Mouse (Mus musculus): ENCODE measurements around the gene Iqschfp.

Iqschfp gene

DNA sequence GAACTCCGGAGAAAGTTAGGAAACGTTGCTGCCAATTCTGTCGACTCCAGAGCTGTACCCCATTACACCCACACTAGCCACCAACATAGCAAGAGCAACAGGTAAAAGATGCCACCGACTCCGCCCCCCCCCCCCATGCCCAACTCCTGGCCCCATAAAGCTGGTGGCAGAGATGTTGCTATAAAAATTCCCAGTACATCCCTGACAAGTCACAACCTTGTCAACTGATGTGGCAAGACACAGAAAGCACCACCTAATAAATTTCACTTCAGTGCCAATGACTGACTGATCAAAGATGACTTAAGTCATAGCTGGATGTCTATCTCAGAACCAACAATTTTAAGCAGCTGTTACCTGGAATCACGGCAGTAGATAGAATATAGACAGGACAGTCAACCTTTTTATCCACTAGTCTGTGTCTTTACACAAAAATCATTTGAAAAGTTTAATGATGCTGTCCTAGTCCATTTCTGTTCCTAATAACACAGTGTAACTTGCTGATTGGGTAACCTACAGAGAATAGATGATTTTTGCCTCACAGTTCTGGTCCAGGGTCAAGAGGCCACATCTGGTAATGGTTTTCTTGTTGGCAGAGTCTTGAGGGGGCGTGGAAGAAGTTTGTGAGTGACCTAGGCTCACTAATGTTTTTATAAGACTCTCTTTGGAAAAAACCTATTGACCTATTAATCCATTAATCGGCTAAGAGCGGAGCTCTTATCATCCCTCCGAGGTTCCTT, 561.9 kb downstream of the Iqschfp start:
- no peak for DNase-seq

GRCm38 (mm10) chr3:68466643-68467042, 574.6 kb downstream of the Iqschfp start:
- DNase-seq: no peak

- no peak for DNase-seq
Measured at GRCm38 (mm10) chr3:68467941-68468687, 576.1 kb downstream of the Iqschfp start.

DNA sequence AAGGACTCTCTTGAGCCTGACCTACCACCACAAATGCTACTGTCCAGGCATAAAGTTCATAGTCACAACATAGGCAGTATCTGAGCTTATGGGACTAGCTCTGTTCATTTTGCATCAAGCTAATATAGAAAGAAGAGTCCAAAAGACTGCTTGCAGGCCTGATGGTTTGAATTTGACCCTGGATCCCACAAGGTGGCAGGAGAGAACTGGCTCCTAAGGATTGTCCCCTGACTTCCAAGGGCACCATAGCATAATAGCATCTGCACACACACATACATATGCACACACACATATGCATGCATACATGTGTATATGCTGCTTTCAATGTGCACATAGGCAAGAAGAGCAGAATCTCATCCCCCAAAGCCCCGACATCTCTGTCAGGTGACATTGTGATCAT, 577.6 kb downstream of the Iqschfp start:
- no peak for DNase-seq

DNA sequence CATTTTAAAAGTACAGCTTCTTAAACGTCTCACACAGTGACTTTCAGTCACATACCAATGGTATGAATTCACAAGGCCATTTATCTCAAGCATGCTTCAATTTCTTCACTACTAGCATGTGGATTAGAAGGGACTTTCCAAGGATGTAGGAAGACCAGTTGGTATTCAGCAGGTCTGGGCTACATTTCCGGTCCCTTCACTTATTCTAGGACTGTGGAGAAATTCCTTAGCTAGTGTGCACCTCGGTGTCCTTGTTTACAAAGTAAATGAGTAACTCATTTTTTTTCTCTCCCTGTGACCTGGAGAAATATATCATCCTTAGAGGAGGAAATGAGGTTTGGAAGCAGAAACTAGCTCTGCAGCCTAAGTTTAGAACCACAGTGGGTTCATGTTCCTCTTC, 578.0 kb downstream of the Iqschfp start:
- DNase-seq: no peak

DNA sequence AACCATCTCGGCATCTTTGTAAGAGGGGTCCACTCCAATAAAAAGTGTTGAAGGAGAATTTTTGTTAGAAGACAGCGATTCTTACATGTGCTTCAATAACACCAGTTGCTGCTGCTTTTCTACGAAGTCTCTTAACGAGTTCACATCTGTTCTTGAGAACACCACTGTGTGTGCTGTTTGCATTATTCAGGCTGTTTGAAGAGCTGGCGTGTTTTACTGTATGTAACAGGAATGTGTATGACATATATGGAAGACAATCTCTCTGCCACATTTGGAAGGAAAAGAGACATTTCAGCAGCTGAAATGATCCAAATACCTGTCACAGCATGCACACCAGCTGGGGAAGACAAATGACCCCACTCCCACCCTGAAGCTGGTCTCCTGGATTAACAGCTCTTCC, 578.6 kb downstream of the Iqschfp start:
- no peak for DNase-seq

DNA sequence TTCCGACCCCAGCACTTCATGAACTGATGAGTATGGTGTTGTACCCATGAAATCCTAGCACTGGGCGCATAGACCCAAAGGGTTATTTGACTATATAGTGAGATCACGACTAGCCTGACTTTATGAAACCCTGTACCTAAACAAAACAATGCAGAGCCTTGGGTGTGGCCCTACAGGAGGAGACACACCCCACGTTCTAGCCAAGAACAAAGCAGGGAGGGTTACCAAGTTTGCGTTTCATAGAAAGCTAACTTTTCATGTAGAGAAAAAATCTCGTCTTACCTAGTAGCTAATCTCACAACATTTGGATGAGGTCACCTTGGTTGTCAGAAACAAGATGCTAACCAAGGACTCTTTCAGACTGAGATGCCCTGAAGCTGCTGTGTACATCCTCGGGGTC, 584.3 kb downstream of the Iqschfp start:
- DNase-seq: no peak

GRCm38 (mm10) chr3:68477478-68477877, 585.4 kb downstream of the Iqschfp start:
- no peak for DNase-seq

GRCm38 (mm10) chr3:68479266-68479665, 587.2 kb downstream of the Iqschfp start:
- peak; percentile 32 to 49 for DNase-seq

DNA sequence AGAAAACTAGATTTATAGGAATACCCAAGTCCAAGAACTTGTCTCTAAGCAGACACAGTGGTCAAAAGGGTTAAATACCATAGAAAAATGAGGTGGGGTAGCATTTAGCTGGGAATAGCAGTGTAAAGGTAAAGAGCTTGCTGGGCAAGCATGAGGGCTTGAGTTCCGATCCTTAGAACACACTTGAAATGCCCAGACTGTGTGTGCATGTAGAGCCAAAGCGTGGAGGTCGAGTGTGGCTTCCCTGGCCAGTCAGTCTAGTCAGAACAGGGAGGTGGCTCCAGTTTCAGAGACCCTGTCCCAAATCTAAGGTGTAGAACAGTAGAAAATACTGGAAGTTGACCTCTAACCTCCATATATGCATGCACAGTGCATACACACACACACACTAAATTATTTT, 591.5 kb downstream of the Iqschfp start:
- no peak for DNase-seq

DNA sequence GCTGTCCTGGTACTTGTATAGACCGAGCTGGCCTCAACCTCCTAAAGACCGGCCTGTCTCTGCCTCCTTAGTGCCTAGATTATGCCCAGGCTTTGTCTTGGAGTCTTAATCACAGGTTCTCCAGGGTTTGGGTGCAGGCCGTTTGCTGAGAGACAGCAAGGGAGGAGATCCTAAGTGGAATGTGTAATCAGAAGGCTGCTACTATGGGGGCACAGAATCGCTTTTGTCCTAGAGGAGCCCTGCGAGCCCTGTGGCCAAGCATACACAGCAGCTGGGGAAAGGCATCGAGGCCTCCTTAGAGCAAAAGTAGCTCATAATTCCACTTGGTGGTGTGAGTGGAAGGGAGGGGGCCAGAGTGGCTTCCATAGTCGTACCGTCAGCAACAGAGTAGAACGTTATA, 592.0 kb downstream of the Iqschfp start:
- DNase-seq: no peak

DNA sequence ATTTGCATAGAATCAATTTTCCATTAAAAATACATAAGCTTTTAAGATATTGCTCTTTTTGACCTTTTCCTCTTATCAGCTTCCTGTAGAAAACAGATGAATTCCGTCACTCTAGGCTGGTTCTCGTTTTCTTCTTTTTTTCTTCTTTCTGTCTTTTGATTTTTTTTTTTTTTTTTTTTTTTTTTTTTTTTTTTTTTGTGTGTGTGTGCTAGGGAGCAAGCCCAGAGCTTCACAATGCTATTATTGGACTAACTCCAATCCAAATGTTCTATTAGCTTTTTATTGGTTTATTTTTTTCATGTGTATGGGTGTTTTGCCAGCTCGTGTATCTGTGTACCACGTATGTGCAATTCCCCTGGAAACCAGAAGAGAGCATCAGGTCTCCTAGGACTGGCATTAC, 592.5 kb downstream of the Iqschfp start:
- DNase-seq: no peak

DNA sequence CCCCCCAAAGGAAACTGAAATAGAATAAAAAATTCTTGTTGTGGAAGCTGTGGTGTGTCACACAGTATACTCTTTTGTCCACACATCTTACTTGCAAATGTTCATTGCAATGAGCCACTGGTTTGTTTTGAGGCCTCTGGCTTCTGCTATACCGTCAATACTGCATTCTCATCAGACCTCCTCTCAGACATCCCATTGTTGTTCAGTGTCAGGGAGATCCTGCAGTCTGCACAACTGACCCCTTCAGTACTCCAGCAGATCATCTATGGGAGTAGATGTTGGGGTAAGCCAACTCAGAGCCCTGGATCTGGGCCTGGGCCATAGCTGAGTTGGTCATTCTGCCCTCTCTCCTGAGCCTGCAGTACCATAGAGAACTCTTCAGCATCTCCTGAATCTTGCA, 595.6 kb downstream of the Iqschfp start:
- no peak for DNase-seq

GRCm38 (mm10) chr3:68488316-68488715, 596.3 kb downstream of the Iqschfp start:
- DNase-seq: no peak

DNA sequence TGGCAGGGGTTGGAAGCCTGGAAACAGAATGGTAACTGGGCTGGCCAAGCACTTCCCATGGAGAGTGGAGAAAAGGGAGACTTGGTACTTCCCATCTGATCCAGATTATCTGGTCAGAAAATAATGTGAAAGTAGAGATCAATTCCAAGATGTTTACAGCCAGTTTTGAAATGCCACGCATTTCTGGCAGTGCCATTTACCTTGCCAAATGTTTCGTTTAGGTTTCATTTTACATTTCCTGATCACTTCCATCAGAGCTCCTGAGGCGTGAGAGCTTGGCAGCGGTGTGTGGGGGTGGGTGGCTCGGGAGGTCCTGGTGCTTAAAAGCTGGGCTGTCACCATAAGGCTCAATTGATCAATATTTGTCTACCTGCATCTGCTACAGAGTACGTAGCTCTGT, 599.5 kb downstream of the Iqschfp start:
- DNase-seq: no peak

GRCm38 (mm10) chr3:68492066-68492465, 600.0 kb downstream of the Iqschfp start:
- no peak for DNase-seq

DNA sequence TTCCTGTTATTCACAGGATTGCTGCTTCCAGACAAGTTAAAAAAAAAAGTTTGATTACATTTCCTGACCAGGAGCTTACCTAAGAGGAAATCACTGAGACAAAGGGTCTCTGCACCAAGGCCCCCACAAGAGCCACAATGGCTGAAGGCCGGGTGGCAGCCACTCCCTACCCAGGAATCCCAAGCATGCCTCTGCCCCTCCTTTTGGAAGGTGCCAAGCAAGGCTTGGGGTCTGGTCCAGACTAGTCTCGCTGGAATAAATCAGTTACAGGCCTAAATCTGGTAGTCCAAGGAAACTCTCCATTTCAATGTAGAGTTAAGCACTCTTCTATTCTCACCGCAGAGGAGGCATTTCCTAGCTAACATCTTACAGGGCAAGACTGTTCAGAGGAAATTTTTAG, 600.5 kb downstream of the Iqschfp start:
- no peak for DNase-seq

DNA sequence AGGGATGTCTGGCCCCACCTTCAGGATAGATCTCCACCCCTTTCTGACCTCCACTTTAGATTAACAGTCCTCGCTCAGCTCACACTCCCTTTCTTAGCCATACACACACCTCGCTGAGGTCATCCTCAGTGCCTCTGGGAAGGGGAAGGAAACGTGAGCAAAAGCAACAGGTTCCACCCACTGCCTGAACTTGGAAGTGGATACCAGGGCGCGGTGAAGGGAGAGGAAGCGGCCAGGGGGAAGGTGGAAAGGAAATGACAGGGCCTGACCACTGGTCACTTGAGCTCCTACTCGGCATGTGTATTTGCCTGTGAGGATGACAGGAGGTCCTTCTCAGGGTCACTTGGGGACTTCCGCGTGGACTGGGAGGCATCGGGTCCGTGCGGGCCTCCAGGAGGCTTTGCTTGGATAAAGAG, 601.1 kb downstream of the Iqschfp start:
- no peak for DNase-seq

DNA sequence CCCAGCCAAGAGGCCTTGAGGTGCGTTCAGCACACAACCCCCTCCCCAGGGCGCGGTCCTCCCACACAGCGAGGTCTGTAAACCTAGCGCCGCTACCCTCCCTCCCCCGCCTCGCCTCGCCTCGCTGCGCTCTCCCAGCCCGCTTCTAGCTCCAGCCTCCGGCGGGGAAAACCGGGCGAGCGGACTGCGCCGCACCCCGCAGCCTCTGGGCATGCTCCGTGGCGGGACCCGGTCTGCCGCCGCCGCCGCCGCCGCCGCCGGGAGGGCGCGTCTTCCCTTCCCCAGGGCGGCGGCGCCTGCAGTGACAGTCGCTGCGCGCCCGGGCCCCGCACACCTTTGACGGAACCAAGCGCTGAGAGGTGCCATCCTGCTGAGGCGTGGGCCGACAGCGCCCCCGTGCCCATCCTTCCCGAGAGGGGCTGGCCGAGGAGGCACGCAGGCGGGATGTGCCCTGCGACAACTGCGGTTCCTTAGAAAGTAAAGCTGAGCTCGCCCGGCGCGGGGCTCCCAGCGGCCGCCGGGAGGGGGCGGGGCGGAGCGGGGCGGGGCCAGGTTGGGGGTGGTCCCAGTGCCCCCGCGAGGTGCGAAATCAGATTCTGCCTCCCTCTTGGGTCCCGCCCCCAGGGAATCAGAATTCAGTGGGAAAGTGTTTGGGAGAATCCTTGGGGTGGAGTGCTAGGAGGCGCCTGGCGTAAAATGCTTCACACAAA, 601.7 kb downstream of the Iqschfp start:
- DNase-seq: peak; percentile 56 to 71

- peak; percentile 42 to 46 for DNase-seq
Measured at GRCm38 (mm10) chr3:68494296-68495095, 602.5 kb downstream of the Iqschfp start.

DNA sequence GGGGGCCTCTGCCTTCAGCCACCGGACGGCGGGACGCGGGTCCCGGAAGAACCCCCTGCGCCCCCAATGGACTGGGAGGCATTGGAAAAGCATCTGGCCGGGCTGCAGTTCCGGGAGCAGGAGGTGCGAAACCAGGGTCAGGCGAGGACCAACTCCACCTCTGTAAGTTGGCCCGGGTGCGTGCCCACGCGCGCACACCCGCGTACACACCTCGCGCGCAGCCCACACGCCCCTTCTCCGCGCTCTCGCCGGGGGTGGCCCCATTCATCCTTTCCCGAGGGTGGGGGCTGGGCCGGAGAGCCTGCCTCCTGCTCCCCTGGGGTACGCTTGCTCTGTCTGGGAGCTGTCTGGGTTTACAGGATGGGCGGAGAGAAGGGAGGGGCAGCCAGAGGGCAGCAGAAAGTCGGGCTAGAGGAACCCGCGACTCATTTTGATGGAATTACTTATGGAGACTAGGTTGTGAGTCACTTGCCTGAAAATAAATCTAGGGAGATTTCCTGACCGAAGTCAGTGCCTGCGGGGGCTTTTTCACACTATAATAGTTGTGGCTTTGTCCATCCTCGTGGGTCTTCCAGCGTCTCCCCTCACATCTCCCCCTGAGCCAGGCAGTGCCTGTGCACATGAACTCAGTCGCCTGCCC, 603.2 kb downstream of the Iqschfp start:
- peak; percentile 50 to 57 for DNase-seq

DNA sequence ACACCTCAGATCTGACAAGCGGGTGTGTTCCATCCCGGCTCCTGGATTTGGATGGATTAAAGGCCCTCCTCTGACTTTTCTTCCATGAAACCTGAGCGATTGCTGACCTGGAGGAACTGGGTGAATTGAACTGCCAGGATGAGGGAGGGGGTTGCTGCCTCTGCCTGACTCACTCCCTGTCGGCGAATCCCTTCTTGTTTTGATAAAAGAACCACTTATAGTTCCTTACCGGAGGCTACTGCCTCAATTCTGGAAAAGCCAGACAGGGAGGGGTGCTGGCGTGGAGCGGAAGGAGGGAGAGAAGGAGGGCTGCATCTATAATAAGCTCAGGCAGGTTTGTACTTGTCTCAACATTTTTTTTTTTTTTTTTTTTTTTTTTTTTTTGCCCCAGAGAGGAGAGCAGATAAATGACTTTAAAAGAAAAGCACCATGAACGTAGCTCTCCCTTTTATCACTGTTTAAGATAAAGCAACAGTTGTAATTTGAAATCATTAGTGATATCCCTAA, 603.8 kb downstream of the Iqschfp start:
- peak in 1 of 2 experiments; percentile 24 for DNase-seq
